Mouse (Mus musculus) effector memory CD4-positive, alpha-beta T cell, adult 5 months (primary cell): ENCODE results near the gene Stxbp6. TPM values are rescaled to one million over a fixed set of nuclear protein-coding genes. Genes with fewer than 3 reads are reported as not detected.

ENCODE experiments used
- polyA plus RNA-seq: library from polyadenylated mRNA; unstranded; fragments of 100-300 nt; shearing (Covaris generic); gene quantifications from one replicate; pipeline ENCODE4 v1.2.1, GENCODE M21; 2017

Stxbp6 gene
- not detected for polyA plus RNA-seq

GRCm38 (mm10) chr12:45074611-45075342 lies at the start of gene Stxbp6:
Gene Stxbp6, minus strand, starts transcription at chr12:45074709.

